Mouse (Mus musculus) heart, postnatal 36 days (tissue): ENCODE measurements around the gene Slc12a8. TPM values are rescaled to one million over a fixed set of nuclear protein-coding genes. Genes with fewer than 3 reads are reported as not detected.

Experiments
- DNase-seq, 2 experiments: peaks; one replicate each; pipeline ENCODE4 v3.0.0; 2021 to 2022
- intact Hi-C: fragments of 180-260 bp; cut with DNase I; formaldehyde crosslinking; loops from one replicate; pipeline ENCODE4 v1.15.1; 2025
- total RNA-seq, 2 experiments: library from RNA; stranded (reverse); gene quantifications; 2 replicates each; pipeline ENCODE4 v1.2.3; 2021

The Slc12a8 gene
- total RNA-seq, 2 experiments from 2014 or later, result 0.43 to 0.44 TPM

GRCm38 (mm10) chr16:33684703-33685701, 167.9 kb downstream of the Slc12a8 start:
- intact Hi-C loops, result loop anchor here (2.0 to 5.0 kb wide), 3 partner anchors 30 to 303 kb away; partner anchors contain the start of gene Zfp148
- DNase-seq, result peak; percentile 47 to 70

- peak in 1 of 2 experiments; percentile 25 for DNase-seq
- intact Hi-C loops, result loop anchor here (5.0 kb wide), 1 partner anchor 304 kb away; the partner anchor contains the start of gene Zfp148
Measured at GRCm38 (mm10) chr16:33686056-33686455, 168.9 kb downstream of the Slc12a8 start.

- peak in 1 of 2 experiments; percentile 28 for DNase-seq
- intact Hi-C loops, result loop anchor here (5.0 kb wide), 1 partner anchor 305 kb away; the partner anchor contains the start of gene Zfp148
Measured at GRCm38 (mm10) chr16:33687724-33688123, 170.6 kb downstream of the Slc12a8 start.

- peak in 1 of 2 experiments; percentile 45 for DNase-seq
- intact Hi-C loops, result no loop called here
Measured at GRCm38 (mm10) chr16:33690975-33691747, 174.0 kb downstream of the Slc12a8 start.

GRCm38 (mm10) chr16:33693553-33693952, 176.4 kb downstream of the Slc12a8 start:
- intact Hi-C loops, result no loop called here
- no peak for DNase-seq

DNA sequence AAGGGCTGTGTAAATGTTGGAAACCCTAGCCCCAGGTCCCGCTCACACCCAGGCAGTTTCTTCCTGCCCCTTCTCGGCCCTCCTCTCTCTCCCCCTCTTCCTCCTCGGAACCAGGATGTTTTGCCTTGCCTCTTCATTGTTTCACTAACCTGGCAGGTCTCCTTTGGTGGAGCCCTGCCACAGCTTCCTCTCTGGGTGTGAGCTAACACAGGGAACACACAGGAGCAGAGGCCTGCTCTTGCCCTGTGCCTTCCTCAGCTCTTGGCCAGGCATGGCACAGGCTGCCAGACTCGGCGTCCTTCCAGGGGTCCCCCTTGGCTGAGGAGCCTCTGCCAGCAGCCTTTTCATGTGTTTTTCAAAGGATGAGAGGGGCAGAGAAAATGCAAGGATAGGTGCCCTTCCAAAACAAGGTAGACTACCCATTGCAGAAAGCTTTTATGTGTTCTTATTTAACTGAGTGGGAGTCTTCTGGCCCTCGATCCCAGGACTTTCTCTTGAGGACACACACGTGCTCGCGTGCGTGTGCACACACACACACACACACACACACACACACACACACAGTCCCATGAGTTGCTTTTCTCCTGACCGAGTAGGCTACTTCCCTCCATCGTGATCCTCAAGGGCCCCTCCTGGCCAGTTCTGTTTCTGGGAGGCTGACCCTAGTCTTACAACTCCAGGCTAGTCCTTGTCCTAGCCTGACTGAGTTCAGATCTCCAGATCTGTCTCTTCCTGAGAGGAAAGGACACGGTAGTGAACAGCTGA, 179.9 kb downstream of the Slc12a8 start:
- peak in 1 of 2 experiments; percentile 70 for DNase-seq
- intact Hi-C loops, result loop anchor here (5.0 kb wide), 1 partner anchor 115 kb away; no protein-coding TSS in a partner anchor

DNA sequence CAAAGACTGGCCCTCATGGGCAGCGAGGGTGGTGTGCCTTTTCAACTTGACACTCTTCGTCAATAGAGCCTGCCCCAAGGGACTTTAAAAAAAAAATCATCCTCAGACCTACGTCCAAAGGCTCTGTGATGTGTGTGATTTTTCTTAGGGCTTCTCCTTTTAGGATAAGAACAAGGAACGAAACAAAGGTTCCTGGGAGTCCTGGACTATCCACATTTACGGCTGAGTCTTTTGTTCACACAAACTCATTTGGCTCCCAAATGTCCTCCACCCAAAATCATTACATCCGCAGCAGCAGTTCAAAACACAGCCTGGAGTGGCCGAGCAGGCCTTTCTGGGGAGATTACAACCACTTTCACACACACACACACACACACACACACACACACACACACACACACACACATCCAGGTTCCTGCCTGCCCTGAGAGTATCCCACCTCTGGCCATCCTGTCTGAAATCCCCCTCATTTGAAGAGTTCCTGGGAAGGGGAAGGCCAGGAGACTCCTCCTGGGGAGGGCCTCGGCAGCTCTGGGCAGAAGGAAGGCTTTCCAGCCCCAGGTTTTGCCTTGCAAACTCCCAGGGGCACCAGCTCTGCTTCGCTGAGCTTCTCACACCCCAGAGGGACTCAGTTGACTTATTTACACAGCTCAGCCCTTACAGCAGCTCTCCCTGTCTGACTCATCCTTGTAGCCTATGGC, 180.6 kb downstream of the Slc12a8 start:
- DNase-seq, result no peak
- intact Hi-C loops, result loop anchor here (5.0 kb wide), 1 partner anchor 115 kb away; no protein-coding TSS in a partner anchor

- no peak for DNase-seq
- intact Hi-C loops, result loop anchor here (5.0 kb wide), 1 partner anchor 116 kb away; no protein-coding TSS in a partner anchor
Measured at GRCm38 (mm10) chr16:33698277-33698790, 181.2 kb downstream of the Slc12a8 start.

DNA sequence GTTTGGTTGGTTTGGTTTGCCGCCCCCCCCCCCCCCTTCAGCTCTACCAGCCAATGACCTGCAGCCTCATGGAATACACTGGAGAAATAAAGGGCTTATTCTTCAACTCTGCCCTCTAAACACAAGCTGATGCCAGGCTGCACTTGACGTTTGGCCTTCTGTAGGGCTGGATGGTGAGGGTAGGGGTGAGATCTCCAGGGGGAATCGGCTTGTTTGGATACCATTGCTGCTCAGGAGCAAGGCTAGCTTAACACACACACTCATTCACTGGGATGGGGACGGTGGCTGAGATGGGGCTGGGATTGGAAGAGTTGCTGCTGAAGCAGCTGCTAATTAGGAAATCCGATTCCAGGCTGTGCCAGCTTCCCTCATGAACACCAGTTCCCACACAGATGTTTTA, 183.5 kb downstream of the Slc12a8 start:
- no peak for DNase-seq
- intact Hi-C loops, result no loop called here

GRCm38 (mm10) chr16:33701872-33702271, 184.7 kb downstream of the Slc12a8 start:
- no peak for DNase-seq
- intact Hi-C loops, result no loop called here

- no peak for DNase-seq
- intact Hi-C loops, result no loop called here
Measured at GRCm38 (mm10) chr16:33704289-33704688, 187.2 kb downstream of the Slc12a8 start.

GRCm38 (mm10) chr16:33705258-33705657, 188.1 kb downstream of the Slc12a8 start:
- DNase-seq, result no peak
- intact Hi-C loops, result no loop called here

GRCm38 (mm10) chr16:33706111-33706890, 189.2 kb downstream of the Slc12a8 start:
- intact Hi-C loops, result no loop called here

DNA sequence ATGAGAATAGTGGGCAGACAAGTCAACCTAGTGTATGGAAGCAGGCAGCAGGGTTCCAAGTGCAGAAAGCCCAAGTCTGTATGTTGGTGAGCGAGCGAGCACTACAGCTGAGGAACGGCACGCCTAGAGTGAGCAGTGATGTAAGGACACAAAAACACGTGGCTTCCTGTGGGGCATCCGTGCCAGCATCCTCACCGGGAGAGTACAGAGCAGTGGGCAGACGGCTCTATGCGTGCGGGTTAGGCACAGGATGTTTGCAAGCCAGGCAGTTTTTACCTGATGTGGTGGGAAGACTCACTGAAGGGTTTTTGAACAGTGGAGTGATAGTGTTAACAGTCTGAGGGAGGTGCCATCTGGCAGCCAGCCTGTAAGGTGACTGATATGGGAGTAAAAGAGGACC, 190.9 kb downstream of the Slc12a8 start:
- no peak for DNase-seq
- intact Hi-C loops, result no loop called here

More at GRCm38 (mm10) chr16:33706111-33706890, 189.2 kb downstream of the Slc12a8 start:
- DNase-seq, result no peak

- no peak for DNase-seq
- intact Hi-C loops, result no loop called here
Measured at GRCm38 (mm10) chr16:33708585-33709397, 191.7 kb downstream of the Slc12a8 start.
